Mouse (Mus musculus) embryo, embryonic 11 days (tissue): ENCODE measurements around the gene Aste1.

Experiments
- DNase-seq: peaks from one replicate; pipeline ENCODE4 v3.0.0-alpha.2; 2015

Aste1 gene

DNA sequence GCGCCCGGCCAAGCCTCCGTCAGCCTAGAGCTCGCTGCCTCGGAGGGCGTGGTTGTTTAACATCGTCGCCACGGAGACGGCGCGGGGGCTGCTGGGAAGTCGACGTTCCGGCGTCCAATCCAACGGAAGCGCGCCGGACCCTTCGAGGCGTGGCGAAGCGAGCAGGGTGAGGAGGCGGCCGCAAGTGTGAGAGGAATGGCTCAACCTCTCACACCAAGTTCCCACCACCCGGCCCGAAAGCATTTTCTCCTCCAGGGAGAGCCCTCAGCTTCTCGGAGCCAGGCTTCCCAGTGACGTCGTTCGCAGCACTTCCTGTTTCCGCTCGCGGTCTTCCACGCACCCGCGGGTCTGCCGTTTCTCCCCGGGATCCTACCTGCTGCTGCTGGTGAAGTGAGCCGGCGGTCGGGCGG, at the start of gene Aste1, which contains the start of gene Nek11:
Gene Aste1 (plus strand): TSS at position 175 of the 410 bp plus-strand sequence.
Gene Nek11 (minus strand): TSS at position 307 of the 410 bp plus-strand sequence.
- peak; percentile 98 for DNase-seq

DNA sequence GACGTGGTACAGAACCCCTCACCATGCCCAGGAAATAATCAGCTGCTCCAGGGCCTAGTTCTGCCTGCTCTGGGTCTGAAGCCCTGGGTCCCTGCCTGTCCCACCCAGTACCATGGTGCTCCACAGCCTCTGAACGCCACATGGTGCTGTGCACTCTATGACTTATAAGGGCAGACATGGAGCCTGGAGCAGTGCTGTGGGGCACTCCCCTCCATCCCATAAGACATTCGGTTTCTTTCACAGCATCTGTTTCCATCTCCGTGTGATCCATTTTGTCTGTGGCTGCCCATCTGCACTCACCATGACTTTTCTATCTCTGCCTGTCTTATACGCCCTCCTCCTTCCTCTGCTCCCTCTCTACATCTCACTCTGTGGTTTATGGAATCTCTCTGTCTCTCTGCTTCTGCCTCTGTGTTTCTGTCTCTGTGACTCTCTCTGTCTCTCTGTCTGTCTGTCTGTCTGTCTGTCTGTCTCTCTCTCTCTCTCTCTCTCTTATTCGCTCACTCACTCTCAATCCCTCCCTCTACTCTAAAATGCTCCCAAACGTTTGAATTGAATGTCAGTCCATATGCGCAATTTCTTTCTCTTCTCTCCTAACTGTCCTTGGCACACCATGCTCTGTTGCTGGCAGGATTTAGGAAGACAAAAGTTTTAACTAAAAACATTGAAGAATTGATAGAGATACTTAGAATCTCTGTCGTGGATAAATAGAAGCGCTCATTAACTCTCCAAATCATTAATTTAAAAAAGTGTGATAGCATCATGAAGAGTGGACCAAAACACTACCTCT, 46.8 kb upstream of the Aste1 start:
- DNase-seq: no peak

DNA sequence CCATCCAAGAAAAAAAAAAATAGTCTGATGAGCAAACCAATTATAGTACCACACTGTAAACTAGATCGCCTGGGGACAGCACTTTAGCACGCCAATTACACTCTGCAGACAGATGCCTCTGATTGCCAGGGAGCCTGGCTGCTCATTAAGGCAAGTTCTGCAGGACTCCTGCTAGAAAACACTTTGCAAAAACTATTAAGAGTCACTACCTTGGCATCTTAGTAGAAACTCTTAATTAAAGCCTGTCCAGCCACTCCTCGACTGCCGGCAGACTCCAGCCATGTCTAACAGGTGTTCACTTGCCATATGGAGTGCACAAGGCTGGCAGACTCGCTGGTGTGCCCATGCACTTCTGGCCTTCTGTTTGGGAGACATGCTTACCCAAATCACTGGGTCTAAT, 46.2 kb upstream of the Aste1 start:
- DNase-seq: no peak

DNA sequence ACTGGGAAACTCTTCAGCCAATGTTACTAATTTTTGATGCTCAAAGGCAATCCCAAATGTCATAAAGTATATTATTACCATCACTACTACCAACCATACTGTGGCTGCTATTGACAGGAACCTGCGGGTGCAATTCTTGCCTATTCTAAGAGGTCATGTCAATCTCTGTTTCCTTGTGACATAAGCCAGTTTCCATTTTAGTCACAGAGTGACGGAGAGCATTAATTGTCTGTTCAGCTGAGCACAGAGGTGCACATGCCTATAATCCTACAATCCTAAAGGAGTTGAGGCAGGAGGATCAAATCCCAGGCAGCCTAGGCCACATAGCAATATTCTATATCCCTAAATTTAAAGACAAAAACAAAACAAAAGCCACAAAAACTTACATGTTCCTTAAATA, 33.0 kb upstream of the Aste1 start:
- DNase-seq: no peak

DNA sequence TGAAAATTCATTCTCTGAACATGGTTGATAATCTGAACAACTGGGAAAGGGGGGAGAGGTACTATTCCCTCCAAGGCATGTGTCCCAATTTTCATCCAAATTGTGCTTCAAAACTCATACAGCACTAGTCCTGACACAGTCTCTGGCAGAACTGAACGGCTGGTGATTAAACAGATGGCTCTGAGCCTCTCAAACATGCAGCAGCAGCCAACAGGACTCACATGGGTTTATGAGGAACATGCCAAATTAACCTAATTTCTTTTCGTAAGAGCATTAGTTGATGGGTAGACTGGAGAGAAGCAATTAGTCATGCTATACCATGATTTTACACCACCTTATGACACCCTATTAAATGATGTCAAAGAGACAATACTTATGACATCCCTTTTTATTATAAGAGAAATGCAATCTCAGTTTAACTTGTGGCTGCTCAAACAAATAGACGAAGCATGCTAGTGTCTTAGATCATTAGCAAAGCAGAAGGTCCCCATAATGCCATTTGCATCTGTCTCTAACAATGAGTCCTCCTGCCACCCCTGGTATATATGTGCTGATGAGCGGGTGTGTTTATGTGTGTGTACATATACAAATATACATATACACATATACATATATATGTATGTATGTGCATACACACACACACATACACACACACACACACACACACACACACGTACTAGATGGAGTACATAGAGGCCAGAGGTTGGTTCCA, 31.5 kb upstream of the Aste1 start:
- DNase-seq: no peak

DNA sequence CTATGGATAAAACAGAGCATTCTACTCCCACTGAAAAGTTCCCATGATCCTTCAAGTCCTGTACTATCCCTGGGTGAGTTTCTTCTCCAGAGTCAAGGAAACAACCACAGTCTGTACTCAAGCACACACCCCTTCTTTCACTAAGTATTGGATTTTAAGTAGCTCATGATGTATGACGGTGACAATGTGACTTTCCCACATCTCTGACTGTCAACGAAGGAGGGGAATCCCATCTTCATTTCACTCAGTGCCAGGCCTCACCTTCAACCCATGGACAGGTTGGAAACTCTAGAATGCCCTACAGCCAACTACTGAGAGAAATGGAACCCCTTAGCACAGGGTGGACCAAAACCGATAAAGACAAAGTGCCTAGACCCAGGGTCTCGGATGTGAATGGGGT, 29.0 kb upstream of the Aste1 start:
- no peak for DNase-seq

DNA sequence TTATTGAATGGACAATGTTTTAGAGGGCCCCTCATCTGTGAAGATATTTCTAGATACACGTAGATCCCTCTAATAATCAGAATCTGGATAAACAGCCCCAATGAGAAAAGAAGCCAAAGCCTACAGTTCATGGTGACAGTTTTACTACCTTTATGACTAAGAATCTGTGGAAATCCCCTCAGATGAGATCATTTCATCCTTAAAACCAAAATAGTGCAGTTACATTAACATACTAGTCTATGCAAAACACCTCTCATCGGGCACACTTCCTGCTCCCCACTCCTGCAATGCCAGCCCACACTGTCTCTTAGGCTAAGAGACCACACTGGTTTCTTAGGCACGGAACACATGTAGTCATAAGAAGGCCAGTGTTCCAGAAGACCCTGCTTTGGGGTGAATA, 26.6 kb upstream of the Aste1 start:
- DNase-seq: no peak

DNA sequence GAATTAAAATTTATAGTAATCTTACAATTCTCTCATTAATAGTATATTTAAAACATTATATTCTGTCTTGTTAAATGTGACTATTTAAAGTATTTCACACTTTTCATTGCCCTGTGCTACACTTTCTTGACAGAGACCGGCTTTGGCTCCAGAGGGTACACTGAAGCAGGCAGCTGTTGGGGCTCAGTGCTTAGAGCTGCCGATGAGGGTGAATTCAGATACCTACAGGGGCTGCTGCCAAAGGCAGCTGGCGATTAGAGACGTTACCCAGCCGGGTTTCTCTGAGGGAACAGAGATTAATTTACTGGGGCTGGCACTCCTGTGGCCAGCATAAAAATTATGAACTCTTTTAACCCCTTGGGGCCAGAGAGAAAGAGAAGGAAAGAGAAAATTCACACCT, 20.8 kb upstream of the Aste1 start:
- DNase-seq: no peak

DNA sequence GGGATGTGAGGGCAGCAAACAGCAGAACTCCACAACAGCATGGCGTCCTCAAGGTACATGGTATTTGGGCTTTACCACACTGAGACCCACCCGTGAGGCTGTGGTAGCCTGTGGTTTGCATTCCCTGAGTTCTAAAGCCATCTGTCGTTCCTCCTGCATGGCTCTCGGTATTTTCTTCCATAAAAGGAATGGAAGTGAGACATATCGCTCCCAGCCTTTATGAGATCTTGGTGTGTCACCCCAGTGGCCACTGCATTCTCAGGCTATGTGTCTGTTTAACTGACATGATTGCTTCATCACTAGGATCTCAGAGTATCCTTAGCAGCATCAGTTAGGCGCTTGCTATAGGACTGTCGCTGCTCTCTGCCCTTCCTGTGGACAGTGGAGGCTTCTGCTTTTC, 18.8 kb upstream of the Aste1 start:
- DNase-seq: no peak

DNA sequence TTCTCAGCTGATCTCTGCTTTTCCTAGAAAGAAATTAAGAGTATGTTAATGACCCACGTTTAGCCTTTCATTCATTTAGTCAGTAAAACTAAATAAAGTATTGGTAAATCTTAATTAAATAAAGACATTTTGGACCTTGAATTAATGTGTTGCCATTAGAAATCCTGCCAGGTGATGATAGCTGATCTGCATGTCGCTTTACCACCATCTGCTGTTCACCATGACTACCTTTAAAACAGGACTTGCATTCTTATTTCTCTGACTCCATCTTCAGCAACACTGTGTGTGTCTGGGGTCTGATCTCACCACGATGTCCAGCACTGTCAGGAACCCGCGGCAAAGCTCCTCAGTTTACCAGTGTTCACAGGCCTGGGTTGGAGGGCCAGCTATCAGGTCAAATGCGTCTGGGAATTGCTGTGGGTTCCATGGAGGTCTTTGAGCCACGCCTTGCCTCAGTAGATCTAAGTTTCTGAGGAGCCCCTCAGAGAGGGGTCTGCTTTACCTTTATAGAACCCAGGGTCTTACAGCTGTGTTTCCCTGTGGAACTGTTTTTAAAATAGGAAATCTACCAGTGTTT, 18.1 kb upstream of the Aste1 start:
- DNase-seq: no peak

DNA sequence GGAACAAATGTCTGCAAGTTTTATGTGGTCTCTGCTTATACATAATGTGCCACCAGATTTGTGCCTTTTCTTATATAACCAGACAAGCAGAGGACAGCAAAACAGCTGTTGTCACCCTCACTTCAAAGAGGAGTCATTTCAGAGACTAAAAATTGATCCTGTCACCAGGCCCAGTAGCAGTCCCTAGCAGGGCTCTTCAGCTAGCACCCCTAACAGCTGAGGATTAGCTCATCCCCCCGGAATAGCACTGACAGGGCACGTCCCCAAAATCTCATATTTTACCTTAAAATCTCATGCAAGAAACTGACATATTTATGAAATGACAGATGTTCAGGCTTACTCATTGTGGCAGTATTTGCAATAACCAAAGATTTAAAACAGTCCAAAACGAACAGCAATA, 17.6 kb upstream of the Aste1 start:
- no peak for DNase-seq

DNA sequence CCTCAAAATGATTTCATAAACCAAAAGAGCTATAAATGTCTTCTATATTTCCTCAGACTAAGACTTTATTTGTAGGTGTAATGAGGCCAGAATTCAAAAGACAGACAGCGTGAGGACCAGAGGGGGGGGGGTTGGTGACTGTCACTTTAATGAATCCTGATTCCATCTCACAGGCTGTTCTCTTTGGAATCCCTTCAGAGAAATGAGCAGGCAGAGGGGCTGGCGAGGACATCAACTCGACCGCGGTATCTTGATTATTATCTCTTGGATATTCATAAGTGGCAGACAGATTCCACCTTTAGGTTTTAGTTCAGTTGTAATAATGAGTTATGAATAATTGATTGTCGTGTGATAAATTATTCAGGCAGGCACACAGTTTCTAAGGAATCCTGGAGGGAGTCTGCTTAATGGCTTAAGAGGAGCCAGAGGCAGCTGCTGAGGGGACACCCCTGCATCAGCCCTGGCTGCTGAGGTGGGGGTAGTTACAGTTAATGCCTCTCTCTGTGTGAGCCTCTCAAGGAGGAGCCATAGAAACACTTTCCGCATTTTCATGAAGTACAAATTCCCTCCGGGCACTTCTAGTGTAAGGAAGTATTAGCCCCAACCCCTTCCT, 15.6 kb upstream of the Aste1 start:
- DNase-seq: no peak

DNA sequence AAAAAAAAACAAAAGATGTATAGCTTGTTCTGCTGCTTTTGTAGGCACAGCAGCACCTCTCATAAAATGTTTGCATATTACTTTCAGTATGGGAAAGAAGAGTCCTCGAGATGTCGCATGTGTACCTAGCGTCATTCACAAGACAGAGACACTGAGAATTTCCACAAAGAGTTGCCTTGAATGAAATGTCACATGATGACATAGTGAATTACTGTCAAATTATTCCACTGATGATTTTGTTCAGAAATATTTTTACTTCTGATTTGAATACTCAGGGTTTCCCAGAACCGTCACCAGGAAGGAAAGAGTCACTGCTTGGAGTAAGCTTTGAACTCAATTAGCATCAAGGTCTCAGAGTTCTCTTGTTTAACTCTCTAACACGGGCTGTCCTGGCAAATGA, 7.8 kb upstream of the Aste1 start:
- DNase-seq: no peak

DNA sequence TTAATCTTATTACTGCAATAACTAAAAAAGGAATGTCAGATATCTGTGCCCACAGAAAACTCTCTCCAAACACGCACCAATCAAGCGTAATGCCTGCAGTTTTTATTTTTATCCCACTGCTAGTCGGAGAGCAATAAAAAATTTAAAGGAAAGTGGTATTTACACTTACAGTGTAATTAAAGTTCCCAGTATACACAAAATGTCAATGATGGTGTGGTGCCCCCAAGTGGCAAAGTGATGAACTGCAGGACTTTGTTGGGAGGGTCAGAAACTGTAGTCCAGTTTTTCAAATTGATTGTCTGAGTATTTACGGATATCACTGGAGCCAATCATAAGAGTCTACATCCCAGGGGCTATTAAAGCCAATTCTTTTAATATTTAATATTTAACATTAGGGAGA, 5.9 kb upstream of the Aste1 start:
- DNase-seq: peak; percentile 65

DNA sequence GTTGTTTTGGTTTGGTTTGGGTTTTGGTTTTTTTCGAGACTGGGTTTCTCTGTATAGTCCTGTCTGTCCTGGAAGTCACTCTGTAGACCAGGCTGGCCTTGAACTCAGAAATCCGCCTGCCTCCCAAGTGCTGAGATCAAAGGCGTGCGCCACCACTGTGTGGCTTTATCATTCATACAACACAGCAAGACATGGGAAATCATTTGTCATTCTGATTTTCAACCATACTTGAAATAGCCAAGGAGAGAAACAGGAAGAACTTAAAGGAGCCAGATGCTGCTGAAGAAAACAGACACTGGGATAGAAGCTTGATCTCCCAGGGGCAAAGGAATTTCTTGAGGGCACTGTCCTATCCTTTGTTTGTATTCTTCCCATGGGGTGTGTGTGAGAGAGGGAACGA, 4.6 kb upstream of the Aste1 start:
- DNase-seq: no peak

DNA sequence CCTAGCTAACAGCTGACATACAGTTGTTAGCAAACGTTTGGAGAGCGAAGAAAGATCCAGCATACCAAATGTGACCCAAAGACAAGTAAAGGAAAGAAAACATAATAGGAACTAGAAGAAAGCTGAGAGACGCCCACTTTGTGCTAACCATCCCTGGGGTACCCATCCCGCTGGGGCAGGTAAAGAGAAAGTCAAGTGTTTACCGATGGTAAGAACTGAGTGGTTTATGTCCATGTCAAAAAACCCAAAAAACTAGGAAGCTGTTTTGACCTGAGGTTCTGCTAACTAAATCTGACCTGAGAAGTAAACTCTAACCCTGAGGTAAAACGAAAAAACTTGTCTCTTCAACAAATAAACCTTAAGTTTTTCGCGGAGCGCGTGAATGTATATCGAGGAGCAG, 472 bp upstream of the Aste1 start:
- DNase-seq: no peak

DNA sequence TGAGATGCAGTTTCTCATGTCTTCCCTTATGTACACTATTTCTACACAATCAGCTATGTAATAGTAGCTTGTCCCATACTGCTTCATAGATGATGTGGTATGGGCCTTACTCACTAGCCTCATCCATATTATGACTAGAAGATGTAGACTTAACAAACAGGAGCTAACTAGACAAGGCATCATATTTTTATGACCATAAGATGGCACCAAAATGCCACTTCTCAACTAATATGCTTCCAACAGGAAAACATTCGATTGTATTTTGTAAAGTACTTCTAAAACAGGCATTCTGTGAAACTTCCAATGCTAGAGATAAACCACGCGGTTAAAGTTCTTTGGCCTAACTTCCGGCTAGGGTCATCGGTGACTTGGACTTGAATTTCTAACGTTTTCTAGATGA, 13.4 kb downstream of the Aste1 start:
- no peak for DNase-seq

DNA sequence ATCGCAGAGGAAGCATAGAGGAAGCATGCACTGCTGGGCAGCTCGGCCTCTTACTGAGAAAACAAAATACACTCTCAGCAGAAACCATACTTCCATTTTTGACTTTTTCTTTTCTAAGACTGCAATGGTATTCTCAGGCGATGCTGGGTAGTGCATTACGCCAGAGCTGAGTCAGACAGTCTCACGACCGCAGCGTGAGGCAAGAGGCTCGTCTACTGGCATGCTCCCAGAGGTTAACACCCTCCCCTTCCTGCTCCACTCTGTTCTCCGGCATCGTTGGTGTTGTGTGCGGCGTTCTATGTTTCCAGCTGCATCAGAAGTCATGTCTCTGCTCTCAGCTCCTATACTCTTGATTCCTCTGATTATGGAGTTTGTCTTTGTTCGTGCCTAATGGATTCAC, 63.8 kb downstream of the Aste1 start:
- no peak for DNase-seq

DNA sequence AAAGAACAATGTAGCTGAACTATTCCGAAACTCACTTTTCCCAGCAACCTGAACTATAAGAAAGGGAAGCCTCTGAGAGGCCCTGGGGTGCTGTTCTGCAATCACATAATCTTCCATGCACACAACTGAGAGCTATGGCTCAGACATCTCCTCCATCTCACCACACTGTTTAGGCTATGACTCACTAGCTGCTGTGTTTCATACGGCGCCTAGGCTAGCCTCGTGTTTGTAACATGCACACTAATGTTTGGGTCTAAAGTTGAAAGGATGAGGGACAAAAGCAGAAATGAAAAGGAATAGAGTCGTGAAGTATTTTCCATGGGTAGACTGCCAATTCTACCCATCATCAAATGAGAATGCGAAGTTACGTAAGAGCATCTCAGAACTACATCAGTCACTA, 66.3 kb downstream of the Aste1 start:
- DNase-seq: no peak
